Mouse (Mus musculus) ovary, postnatal 36 days (tissue): Measurements from ENCODE around the gene Gm17304.

Experiments
- DNase-seq: peaks from one replicate; pipeline ENCODE4 v3.0.0; 2022; ENCODE audit warnings: low spot score, mixed read lengths

Gene Gm17304

DNA sequence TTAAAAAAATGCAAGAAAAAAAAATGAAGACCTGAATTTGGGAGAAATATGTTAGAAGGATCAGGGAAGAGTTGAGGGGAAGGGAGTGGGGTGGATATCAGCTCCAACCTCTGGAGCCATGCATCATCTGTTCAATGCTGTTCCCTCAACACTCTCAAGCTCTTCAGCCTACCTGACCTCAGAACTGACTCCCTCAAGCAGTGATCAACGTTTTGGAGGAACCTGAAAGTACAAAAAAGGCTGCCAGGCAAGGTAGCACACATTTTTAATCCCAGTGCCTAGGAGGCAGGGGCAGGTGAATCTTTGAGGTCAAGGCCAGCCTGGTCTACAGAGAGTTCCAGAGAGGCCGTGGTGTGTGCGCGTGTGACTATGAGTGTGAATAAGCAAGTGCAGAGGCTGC is at the start of gene Gm17304:
Gene Gm17304 (plus strand): TSS at position 301 of the 400 bp plus-strand sequence.
- no peak for DNase-seq

DNA sequence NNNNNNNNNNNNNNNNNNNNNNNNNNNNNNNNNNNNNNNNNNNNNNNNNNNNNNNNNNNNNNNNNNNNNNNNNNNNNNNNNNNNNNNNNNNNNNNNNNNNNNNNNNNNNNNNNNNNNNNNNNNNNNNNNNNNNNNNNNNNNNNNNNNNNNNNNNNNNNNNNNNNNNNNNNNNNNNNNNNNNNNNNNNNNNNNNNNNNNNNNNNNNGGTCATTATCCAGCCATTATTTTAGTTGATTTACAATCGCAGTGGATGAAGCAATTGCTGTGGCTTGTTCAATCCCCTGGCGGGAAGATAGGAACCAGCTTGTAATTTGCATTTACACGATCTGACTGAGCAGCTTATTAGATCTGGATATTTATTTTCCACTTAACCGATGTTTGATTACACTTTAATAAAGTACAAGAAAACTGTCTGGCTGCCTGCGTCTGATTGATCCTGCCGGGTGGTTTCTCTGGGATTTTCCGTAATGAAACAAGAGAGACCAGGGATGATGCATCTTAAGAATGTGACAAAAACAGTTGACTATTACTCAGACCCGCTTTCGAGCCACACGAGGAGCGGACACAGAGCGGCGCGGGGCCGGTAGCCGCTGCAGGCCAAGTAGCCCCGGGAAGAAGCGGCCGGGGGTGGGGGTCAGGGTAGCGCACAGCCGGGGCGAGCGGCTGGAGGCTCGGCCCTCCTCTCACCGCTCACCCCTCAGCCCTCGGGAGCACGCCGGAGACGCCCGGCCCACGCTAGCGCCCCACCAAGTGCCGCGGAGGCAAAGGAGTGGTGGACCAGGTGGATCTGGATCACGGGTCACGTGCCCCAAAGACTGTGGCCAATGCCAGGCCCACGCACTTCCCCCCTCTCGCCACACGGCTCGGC is 48.0 kb upstream of the Gm17304 start:
- DNase-seq = no peak

DNA sequence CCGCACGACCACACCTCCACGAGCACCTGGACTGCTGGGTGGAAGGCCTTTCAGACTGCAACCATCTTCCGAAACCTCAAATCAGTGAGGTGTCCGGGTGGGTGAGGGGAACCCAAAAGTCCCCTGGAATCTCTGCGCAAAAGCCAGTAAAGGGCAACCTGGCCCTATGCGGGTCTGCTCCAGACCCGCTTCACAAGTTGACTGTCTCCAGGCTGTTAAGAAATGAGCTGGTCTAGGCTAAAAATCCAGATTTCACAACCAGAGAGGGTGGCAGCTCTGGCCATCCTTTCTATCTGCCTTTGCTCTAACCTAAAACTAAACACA is 47.4 kb upstream of the Gm17304 start:
- DNase-seq = no peak

DNA sequence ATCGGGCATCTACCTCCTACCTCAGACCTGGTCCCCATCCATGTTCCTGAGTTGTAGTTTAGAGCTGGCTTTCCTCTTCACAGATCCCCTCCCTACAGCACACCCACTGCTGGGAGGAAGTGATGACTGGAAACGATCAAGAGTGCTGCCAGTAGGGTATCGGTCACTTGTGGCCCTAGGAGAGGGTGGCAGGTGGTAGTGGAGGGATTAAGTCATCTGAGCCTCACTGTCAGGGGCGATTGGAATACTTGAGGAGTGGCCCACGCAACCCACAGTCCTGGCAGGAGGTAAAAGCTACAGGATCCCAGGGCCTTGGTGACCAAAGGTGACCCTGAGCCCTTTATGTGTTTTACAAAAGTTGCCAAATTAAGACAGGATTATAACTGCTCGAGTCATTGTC is 42.9 kb upstream of the Gm17304 start:
- DNase-seq = no peak

DNA sequence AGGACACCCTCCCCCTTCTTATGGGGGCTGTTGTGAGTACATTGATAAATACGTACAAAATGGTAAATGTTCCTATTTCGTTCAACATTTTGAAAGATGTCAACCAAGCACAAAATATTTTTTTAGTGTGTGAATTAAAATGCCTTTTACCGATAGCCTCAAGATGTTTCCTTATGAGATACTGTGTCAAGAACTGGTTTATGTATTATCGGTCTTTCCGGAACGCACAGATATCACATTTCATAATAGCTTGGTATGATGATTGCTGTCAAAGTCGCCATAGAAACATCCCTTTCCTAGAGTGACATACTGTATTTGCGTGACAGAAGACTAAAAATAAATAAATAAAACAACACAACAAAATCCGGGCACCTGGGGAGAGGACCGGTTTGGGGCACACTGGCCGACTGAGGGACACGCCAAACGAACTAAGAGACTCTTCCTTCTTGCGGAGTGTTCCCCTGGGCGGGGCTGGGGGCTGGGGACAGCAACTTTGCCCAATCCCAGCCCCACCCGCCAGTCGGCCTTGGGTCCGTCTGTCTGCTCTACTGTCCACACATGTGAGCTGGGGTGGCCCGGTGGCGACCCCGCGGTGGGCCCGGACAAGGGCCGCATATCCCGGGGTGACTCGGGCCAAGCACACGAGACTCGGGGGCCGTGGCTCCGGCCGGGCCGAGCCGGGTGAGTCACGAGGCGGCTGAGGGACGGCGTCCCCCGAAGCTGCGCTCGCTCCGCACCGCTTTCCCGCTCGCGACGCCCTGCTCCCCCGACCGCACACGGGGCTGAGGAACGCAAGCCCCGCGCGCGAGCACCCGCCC is 34.9 kb upstream of the Gm17304 start:
- DNase-seq = peak; percentile 32

DNA sequence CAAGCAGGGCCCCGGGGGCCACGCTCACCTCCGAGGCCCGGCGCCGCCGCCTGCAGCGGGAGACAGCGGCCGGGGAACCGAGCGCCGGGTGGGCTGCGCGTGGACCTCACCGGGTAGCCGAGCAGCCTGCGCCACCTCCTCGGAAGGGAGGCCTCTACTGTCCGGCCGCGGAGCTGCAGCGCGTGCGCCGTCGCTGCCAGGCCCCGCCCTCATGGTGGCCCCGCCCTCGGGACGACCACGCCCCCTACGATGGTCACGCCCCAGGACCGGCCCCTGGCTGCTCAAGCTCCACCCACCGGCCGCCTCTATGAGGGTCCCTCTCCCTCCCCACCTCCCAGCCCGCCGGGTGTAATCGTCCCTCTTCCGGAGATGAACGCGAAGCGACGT is 34.3 kb upstream of the Gm17304 start:
- peak; percentile 81 for DNase-seq

DNA sequence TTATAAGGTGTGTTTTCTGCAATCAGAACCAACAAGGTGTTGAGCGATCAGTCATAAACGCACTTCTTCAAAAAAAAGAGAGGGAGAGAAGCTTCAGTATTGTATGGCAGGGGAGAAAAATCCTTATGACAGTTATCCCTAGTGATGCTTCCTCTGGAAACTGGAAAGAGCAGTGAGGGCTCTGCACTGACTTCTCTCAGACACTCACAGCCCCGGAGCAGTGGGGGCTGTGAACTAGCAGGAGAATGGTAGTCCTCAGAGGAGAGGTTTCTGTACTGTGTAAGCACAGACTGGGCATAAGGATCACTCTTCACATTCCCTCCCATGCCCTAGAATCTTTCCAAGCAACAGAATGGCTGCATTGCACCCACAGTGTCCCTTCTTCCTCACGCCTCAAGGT is 33.8 kb upstream of the Gm17304 start:
- DNase-seq = no peak

DNA sequence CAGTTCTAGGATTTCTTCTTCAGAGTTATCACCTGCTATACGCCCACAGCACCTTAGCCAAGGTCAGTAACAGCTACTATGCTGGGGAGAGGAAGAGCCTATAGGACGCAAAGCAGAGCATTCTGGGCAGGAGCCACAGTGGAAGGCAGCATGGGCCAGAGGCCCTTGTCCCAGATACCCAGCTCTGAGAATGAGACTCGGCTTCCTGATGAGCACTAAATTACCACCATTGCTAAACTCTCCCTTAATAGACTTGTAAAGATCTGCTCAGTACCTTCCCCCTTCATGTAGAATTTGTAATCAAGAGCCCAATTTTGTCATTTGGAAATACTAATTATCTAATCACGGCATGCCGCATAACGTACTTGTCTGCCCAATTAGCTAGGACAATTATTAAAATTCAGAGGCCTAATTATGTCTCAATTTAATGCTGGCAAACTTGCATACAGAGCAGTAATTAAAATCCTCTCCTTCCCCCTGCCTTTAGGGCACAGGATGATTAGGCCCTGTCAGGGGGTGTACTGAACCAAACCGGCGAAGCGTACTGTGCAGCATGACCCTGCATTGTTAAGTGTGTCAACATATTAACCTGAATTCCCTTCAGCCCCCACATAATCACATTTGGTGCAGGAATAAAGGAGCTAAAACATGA is 31.5 kb upstream of the Gm17304 start:
- no peak for DNase-seq

DNA sequence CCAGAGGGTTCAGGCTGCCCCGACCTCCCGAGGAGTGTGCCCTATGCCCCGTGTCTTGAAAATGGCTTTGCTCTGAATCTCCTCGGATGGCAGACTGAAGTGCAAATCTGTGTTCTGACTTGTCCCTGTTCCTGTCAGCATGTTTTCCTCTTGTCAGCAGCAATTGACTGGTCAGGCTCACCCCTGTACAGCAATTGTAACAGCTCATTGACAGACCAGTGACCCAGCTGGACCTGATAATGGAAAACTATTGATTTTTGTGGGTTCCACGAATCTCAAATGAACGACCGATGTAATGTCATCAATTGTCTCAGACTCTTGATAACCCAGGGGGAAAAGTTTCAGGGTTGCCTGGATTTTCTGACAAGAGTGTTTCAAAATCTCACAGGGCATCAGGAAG is 28.0 kb upstream of the Gm17304 start:
- DNase-seq = no peak

DNA sequence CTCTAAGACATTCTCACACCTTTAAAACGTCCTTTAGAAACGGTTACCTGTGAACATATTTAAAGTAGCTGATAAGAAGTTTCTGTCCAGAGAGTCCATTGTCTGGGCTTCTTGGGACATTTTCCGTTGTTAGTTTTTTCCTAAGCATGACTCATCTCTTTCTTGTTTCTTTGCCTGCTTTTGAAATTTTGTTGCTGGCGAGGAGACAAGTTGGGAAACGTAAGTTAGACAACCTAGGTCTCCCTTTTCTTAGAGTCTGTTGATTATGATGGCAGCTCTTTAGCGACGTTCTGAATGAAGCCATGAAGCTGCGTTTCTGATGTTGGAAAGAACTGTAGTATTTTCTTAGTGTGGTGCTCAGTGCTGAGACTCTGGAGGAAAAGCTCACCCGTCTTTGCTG is 19.9 kb upstream of the Gm17304 start:
- DNase-seq = no peak

DNA sequence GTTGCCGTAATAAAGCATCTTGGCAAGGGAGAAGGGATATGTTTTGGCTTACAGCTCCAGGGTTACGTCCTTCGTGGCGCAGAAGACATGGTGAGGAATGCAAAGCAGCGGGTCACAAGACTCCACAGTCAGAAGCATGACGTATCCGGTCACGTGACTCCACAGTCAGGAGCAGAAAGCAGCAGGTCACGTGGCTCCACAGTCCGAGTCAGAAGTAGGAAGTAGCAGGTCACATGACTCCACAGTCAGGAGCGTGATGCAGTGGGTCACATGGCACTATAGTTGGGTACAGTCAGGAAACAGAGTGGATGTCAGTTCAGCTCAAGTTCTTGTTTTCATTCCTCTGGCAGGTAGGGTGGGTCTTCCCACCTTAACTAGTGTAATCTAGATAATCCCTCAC is 19.2 kb upstream of the Gm17304 start:
- no peak for DNase-seq

DNA sequence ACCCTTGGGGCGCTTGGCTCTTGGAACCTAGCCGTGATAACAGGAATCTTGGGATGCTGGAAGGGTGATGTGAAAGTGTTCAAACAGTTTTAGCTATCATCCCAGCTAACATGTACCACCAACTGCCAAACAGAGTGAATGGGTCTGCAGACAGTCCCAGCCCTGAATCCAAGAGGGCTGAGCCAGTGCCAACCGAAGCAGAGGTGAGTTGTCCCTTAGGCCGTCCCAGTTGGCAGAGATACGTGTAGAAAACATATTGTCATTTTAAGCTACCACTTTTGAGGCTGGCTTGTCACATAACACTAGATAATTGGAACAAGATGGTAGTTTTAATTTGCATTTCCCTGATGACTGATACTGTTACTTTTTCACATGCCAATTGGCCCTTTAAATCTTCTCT is 18.2 kb upstream of the Gm17304 start:
- no peak for DNase-seq

DNA sequence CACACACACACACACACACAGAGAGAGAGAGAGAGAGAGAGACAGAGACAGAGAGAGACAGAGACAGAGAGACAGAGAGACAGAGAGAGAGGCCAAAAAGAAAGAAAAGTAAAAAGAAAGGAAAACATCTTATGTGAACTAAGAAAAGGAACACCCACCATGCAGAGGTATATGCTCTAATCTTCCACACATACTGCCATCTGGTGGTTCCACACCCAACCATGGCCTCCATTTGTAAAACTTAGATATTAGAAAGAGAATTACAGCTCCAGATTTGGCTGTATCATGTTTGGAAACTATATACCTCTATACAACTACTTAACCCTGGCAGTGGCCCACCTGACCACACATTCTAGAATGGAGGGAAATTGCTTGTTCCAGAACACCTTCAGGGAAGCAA is 14.5 kb upstream of the Gm17304 start:
- DNase-seq = no peak

DNA sequence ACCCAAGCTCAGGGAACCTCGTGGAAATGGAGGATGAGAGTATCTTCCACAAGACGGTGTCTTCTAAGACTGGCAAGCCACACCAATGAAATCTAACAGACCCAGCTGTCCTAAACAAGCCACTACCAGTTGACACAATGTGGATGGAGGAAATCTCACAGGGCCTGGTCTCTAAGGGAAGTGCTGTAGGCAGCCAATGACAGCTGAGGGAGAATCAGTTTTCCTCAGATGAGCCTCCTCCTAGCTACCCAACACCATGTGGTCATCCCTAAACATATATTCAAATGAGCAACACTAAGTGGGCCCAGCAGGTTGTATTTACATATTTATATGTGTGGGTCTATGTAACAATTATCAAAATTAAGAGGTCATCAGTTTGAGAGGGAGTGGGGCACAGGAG is 11.4 kb upstream of the Gm17304 start:
- no peak for DNase-seq

DNA sequence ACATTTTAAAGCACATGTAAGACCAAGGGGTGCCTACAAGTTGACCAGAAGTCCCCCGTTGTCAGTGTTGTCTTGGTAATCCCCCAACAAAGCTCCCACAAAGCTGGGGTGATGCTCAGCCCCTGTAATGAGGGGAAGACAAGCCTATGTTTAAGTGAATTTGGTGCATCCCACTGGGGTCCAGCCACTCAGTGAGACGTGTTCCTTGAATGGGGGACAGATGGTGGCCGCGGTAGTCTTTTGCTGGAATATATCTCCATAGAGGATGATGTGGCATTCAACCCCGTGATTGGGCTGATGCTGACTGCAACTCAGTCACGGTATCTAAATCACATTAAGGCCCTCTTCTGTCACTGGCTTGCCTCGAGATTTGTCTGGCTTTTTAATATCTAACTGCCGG is 9.4 kb upstream of the Gm17304 start:
- no peak for DNase-seq

DNA sequence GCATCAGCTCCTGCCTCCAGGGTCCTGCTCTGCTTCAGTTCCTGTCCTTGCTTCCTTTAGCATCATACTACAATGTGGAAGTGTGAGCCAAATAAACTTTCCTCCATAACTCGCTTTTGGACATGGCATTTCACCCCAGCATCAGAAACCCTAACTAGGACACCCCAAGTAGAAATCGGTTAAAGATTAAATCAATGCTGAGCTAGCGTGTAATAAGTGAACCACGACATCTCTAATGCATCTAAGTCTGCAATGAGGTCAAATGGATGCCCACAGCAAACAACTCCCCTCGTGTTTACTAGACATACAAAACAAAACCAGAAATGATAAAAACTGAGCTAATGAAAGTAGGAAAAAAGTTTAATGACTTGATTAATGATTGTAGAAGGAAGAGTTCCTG is 4.5 kb upstream of the Gm17304 start:
- DNase-seq = no peak

DNA sequence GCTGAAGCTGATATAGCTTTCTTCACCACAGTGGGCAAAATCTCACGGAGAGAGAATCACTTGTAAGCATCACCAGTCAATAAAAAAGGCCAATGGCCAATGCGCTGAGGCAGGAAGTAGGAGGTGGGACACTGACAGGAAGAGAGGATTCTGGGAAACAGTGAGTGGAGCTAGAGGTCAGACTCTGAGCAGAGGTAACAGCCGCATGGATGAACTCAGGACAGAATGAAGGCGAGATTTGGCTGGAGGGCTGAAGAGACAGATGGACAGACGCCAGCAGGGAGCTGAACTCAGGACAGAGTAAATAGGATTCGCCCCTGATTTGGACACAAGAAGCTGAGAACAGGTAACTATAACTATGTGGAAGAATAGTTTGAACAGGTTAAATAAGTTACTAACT is 3.8 kb upstream of the Gm17304 start:
- no peak for DNase-seq

DNA sequence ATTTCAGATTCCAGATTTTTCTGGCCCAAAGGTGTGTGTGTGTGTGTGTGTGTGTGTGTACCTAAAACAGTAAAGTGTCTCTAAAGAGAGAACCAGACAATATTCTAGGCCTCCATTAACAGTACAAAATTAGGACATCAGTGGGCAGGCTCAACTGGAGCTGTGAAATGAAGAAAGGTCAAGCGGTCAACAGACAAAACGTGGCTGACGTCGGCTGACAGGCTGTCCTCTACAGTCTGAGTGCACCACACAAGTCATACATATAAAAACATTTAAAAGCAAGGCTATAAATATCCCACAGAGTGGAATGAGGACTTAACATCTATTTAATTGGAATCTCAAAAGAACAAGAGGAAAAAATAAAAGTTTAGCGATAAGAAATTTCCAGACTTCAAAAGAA is 1.8 kb upstream of the Gm17304 start:
- DNase-seq = no peak

DNA sequence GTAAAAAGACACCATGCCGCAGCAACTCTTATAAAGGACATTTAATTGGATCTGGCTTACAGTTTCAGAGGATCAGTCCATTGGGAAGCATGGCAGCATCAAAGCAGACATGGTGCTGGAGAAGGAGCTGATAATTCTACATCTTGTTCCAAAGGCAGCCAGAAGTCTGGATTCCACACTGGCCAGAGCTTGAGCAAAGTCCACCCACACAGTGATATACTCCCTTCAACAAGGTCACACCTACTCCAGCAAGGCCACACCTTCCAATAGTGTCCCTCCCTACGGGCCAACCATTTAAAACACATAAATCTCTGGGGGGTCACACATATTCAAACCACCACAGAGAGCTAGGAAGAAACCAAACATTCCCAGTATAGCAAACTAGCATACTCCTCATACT is 3.3 kb downstream of the Gm17304 start:
- no peak for DNase-seq

DNA sequence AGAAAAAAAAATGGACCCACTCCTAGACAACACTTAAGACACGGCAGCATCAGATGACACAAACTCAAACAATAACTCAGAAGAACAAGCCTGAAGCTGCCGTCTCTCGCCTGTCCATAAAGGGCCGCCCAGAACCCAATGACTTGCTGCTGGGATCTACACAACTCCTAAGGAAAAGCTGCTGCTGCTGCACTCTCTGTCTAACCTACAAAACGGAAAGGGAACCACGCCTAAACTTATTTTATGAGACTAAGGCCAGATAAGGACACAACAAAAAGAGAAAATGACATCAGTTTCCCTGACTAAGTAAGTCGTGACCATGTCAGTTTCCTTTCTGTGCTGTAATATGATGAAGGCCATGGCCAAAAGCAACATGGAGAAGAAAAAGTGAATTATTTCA is 5.7 kb downstream of the Gm17304 start:
- DNase-seq = no peak

DNA sequence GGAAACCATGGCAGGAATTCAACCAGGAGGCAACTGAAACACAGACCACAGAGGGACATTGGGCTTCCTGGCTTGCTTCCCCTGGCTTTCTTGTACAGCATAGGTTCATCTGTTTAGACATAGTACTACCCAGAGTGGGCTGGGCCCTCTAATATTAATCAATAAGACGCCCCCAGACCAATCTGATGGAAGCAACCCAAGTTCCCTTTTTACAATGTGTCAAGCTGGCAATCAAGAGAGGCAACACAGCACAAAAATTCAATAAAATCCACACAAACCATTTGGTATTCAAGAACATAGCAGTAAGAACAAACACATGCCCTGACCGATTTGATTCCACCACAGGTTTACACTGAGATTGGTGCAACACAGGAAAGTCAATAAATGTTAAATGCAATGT is 6.1 kb downstream of the Gm17304 start:
- DNase-seq = no peak

DNA sequence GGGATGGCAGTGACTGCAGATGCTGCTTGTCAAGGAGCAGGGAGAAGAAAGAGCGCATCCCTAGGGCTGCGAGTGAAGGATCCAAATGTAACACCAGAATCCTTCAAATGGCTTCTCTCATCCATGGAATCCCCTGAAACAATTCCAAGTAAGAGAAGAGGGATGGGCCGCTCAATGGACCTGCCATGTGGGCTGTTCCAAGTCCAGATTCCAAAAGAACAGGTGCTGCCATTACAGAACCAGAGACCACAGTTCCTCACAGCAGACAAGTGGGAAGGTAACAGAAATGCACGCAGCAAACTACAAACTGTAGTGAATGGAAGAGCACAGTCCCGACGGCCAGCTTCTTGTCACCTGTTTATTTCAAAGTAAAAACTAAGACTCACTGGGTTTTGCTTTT is 11.5 kb downstream of the Gm17304 start:
- DNase-seq = no peak

DNA sequence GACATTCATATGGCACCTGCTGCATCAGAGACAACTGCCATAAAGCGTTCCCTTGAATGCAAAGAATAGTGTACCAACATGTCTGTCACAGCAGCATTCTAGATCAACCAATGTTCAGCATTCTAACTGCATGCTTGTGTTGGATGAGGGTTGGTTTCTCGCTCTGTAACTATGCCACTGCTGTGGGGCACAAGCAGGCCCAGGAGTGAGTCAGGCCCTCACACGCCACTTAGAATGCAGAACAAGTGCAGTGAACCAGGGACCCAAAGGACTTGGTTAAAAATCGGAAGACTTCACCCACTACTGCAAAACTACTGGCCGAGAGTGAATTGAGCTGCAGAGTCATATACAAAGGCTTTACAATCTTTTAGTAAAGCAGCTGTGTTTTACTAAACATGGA is 13.3 kb downstream of the Gm17304 start:
- no peak for DNase-seq
